Mouse (Mus musculus) heart, adult 18-20 months (tissue): Measurements from ENCODE around the gene Spout1. TPM values are rescaled to one million over a fixed set of nuclear protein-coding genes. Genes with fewer than 3 reads are reported as not detected.

Source experiments
- DNase-seq, 2 experiments: peaks; one replicate each; pipeline ENCODE4 v3.0.0; 2021 to 2022; ENCODE audit warnings: mixed read lengths in 1 of 2
- total RNA-seq, 2 experiments: library from RNA; stranded (reverse); gene quantifications; 2 replicates each; pipeline ENCODE4 v1.2.3; 2021

Gene Spout1
- total RNA-seq, 2 experiments from 2014 or later: 4.8 to 6.4 TPM

- no peak for DNase-seq
These were observed 48.1 kb downstream of the Spout1 start for GRCm38 (mm10) chr2:30130156-30130555.

- DNase-seq: peak; percentile 48 to 52
These were observed 49.5 kb downstream of the Spout1 start for GRCm38 (mm10) chr2:30128789-30129188.

GRCm38 (mm10) chr2:30124472-30125274 lies 53.6 kb downstream of the Spout1 start, which contains the start of gene Zer1:
Gene Zer1, minus strand, starts transcription at chr2:30124585.
- DNase-seq: peak; percentile 98 to 99

- no peak for DNase-seq
These were observed 54.4 kb downstream of the Spout1 start for GRCm38 (mm10) chr2:30123729-30124471.

Other genes starting within 250 kb of the Spout1 start
- 10 to 100 TPM; 22.7 to 24.7 TPM for gene Gle1, start 243.0 kb downstream of the Spout1 start, total RNA-seq
- 100 to 1,000 TPM; 157 to 176 TPM for gene Sptan1, start 212.9 kb downstream of the Spout1 start, total RNA-seq
- 1 to 10 TPM; 6.3 to 6.8 TPM for gene Wdr34, start 129.6 kb downstream of the Spout1 start, total RNA-seq
- gene Set, start 121.1 kb downstream of the Spout1 start, total RNA-seq: 10 to 100 TPM; 94.9 to 98.5 TPM
- gene Pkn3, start 100.8 kb downstream of the Spout1 start, total RNA-seq: 1 to 10 TPM; 7.8 to 9.3 TPM
- 1 to 10 TPM; 2.8 to 3.9 TPM for gene Zdhhc12, start 84.8 kb downstream of the Spout1 start, total RNA-seq
- gene Zer1, start 53.9 kb downstream of the Spout1 start, total RNA-seq: 10 to 100 TPM; 21.8 to 23.5 TPM
- 10 to 100 TPM; 17.4 to 18.6 TPM for gene Tbc1d13, start 44.7 kb downstream of the Spout1 start, total RNA-seq
- gene Endog, start 7.0 kb downstream of the Spout1 start, total RNA-seq: 10 to 100 TPM; 89.0 to 98.3 TPM
- gene Kyat1, start 27.4 kb upstream of the Spout1 start, total RNA-seq: 10 to 100 TPM; 36.0 to 36.5 TPM
- 10 to 100 TPM; 77.9 to 86.5 TPM for gene Lrrc8a, start 59.3 kb upstream of the Spout1 start, total RNA-seq
- gene Gm28035, start 62.1 kb upstream of the Spout1 start, total RNA-seq: 1 to 10 TPM; 3.4 to 3.6 TPM
- gene Phyhd1, start 87.7 kb upstream of the Spout1 start, total RNA-seq: 100 to 1,000 TPM; 109 to 110 TPM
- not detected for gene Gm28038, start 102.6 kb upstream of the Spout1 start, total RNA-seq
- 10 to 100 TPM; 23.4 to 25.5 TPM for gene Dolk, start 107.9 kb upstream of the Spout1 start, total RNA-seq
- 10 to 100 TPM; 19.5 to 20.7 TPM for gene Nup188, start 107.9 kb upstream of the Spout1 start, total RNA-seq
- 10 to 100 TPM; 34.6 to 42.9 TPM for gene Sh3glb2, start 180.9 kb upstream of the Spout1 start, total RNA-seq
- 10 to 100 TPM; 83.0 to 85.6 TPM for gene Miga2, start 185.8 kb upstream of the Spout1 start, total RNA-seq
- gene Dolpp1, start 213.8 kb upstream of the Spout1 start, total RNA-seq: 1 to 10 TPM; 6.4 to 7.8 TPM
- 100 to 1,000 TPM; 507 to 509 TPM for gene Crat, start 237.4 kb upstream of the Spout1 start, total RNA-seq
- gene Ptpa, start 237.6 kb upstream of the Spout1 start, total RNA-seq: 10 to 100 TPM; 81.6 to 96.7 TPM